ENCODE assay signal across 8 mouse cellular contexts in genomic region chr5:134552110-134552972, GRCm38 (mm10). TPM values are rescaled to one million over a fixed set of nuclear protein-coding genes. Genes with fewer than 3 reads are reported as not detected.
A peak's percentile ranks its signal among the peaks of the same experiment; 100 is the strongest.
DNase-seq lines count a peak whose midpoint lies in the region; ATAC-seq and TF ChIP-seq lines count a peak whose summit lies in the region.

Clip2 (minus strand) TSS chr5:134552434.

- H3K36me3 ChIP-seq in G1E (replicated peaks): no peaks in the 10 kb centered on the region
- no peaks in the 10 kb centered on the region for H3K36me3 ChIP-seq in lung, embryonic 16.5 days (ENCODE audit: control insufficient read depth, insufficient read depth, low read length)

- H3K27ac ChIP-seq in lung, embryonic 16.5 days (ENCODE audit: low read length): peak within 1 kb of the TSS; percentile 95

- no peaks in the 10 kb centered on the region for H3K9me3 ChIP-seq in G1E (replicated peaks)
- no peaks in the 10 kb centered on the region for H3K9me3 ChIP-seq in lung, embryonic 16.5 days (ENCODE audit: control insufficient read depth, low read length)

- peaks cover 30% of the 10 kb centered on the region for H3K27me3 ChIP-seq in G1E (ENCODE audit: insufficient read depth, low read length)
- no peaks in the 10 kb centered on the region for H3K27me3 ChIP-seq in lung, embryonic 16.5 days (ENCODE audit: control insufficient read depth, insufficient read depth, low read depth, low read length)

- H3K4me3 ChIP-seq in G1E (ENCODE audit: low read depth, low read length): peak within 1 kb of the TSS; percentile 67
- peak within 1 kb of the TSS; percentile 84 for H3K4me3 ChIP-seq in lung, embryonic 16.5 days (ENCODE audit: low read length)

- no peak for TF ChIP-seq CTCF in G1E (IDR thresholded peaks at IDR 0.05; ENCODE audit: low read depth, low read length)

- under 1% methylated on average over 47 of the region's 61 CpGs for WGBS in lung, embryonic 16.5 days

- peaks cover 13% of the 10 kb centered on the region for H3K4me1 ChIP-seq in G1E (ENCODE audit: insufficient read depth, low read depth, low read length)
- H3K4me1 ChIP-seq in lung, embryonic 16.5 days (replicated peaks; ENCODE audit: control insufficient read depth, insufficient read depth, low read length): peaks cover 41% of the 10 kb centered on the region

- DNase-seq in G1E (ENCODE audit: low spot score): peak; percentile 64
- peak; percentile 99 for DNase-seq in cerebellum, adult 8-10 months
- DNase-seq in forelimb bud, embryonic 11.5 days (ENCODE audit: low read depth, low spot score): peak; percentile 89
- DNase-seq in layer of hippocampus, adult 9-10 months (ENCODE audit: low spot score): peak; percentile 92
- peak; percentile 99 for DNase-seq in ovary, postnatal 10 days (ENCODE audit: low spot score)
- peak; percentile 82 to 88 for DNase-seq in thymus, postnatal 10 days (ENCODE audit: low spot score in 2 of 2)

- ATAC-seq in G1E (ENCODE audit: extremely low read depth, insufficient number of reproducible peaks, low FRiP score, poor library complexity, severe bottlenecking): peak; percentile 70
- peak; percentile 80 to 91 for ATAC-seq in hematopoietic stem cell, adult 5-6 weeks (replicated peaks in 1 of 2; ENCODE audit: insufficient read depth in 1 of 2, low FRiP score in 2 of 2, low TSS enrichment in 1 of 2, low read depth in 1 of 2, poor library complexity in 2 of 2, severe bottlenecking in 2 of 2)
- peak; percentile 95 for ATAC-seq in lung, embryonic 16.5 days (ENCODE audit: low read depth)

- H3K9ac ChIP-seq in lung, embryonic 16.5 days (ENCODE audit: low read length): peak within 1 kb of the TSS; percentile 92

- H3K4me2 ChIP-seq in lung, embryonic 16.5 days (ENCODE audit: low read depth, low read length): peak within 1 kb of the TSS; percentile 86

RNA-seq across cellular contexts. Expression of gene Clip2, which starts in this region (rescaled TPM):
- total RNA-seq in G1E (2014; fragmentation: Nextera tagmentation) (0.53 TPM in 1 of 2 replicates, not detected in the other), G1E (2017) (0.12 and 0.38 TPM in 2 replicates)
- 0.28 and 0.33 TPM in 2 replicates for polyA plus RNA-seq in G1E (2012)
- 18.7 and 19.4 TPM in 2 replicates for total RNA-seq in hematopoietic stem cell, adult 5-6 weeks (2017)
- 4.6 and 4.7 TPM in 2 replicates for polyA plus RNA-seq in lung, embryonic 16.5 days (2015; fragmentation: Nextera tagmentation; extraction: Ambion mirVana)

Comparison
In these comparisons a context has a peak if more than half of its experiments do, and no peak if none do; other contexts are left out.
1. Peak in every context shown above with its lines: DNase-seq, ATAC-seq, H3K4me3 ChIP-seq and H3K27ac ChIP-seq.
2. RNA of gene Clip2 (total RNA-seq): 18.7 to 19.4 TPM in hematopoietic stem cell, adult 5-6 weeks; 0.12 to 0.53 TPM in G1E; every median in the first group is over 10 times any median in the second.
3. Peak in DNase-seq, ATAC-seq and H3K4me3 ChIP-seq in G1E; RNA of the gene not detected or under 1 TPM.